Mouse (Mus musculus) heart, postnatal 14 days (tissue): ENCODE results near the gene 2310007B03Rik. TPM values are rescaled to one million over a fixed set of nuclear protein-coding genes. Genes with fewer than 3 reads are reported as not detected.

Experiments used
- DNase-seq, 2 experiments: peaks; one replicate each; pipeline ENCODE4 v3.0.0; 2021 to 2022
- intact Hi-C: fragments of 180-260 bp; cut with DNase I; formaldehyde crosslinking; loops from one replicate; pipeline ENCODE4 v1.15.1; 2025
- total RNA-seq, 2 experiments: library from RNA; stranded (reverse); gene quantifications; 2 replicates each; pipeline ENCODE4 v1.2.3; 2021

2310007B03Rik gene
- total RNA-seq, 2 experiments from 2014 or later = not detected

- DNase-seq = no peak
- intact Hi-C loops = no loop called here
Observed at GRCm38 (mm10) chr1:93161921-93162320, 1.2 kb upstream of the 2310007B03Rik start.

- intact Hi-C loops = no loop called here
- no peak for DNase-seq
Observed at GRCm38 (mm10) chr1:93161350-93161749, 602 bp upstream of the 2310007B03Rik start.

GRCm38 (mm10) chr1:93159566-93160500 lies 915 bp downstream of the 2310007B03Rik start:
- DNase-seq = no peak
- intact Hi-C loops = no loop called here

GRCm38 (mm10) chr1:93158916-93159315 lies 1.8 kb downstream of the 2310007B03Rik start:
- no peak for DNase-seq
- intact Hi-C loops = no loop called here

GRCm38 (mm10) chr1:93157566-93157965 lies 3.2 kb downstream of the 2310007B03Rik start:
- intact Hi-C loops = no loop called here
- DNase-seq = no peak

GRCm38 (mm10) chr1:93150907-93151661 lies 9.7 kb downstream of the 2310007B03Rik start:
- no peak for DNase-seq
- intact Hi-C loops = no loop called here

- DNase-seq = peak in 1 of 2 experiments; percentile 55
- intact Hi-C loops = no loop called here
Observed at GRCm38 (mm10) chr1:93144176-93144575, 16.6 kb downstream of the 2310007B03Rik start.

GRCm38 (mm10) chr1:93142871-93143270 lies 17.9 kb downstream of the 2310007B03Rik start:
- intact Hi-C loops = no loop called here
- no peak for DNase-seq

- DNase-seq = peak; percentile 22 to 29
- intact Hi-C loops = no loop called here
Observed at GRCm38 (mm10) chr1:93139713-93140112, 21.0 kb downstream of the 2310007B03Rik start.

GRCm38 (mm10) chr1:93138534-93138933 lies 22.2 kb downstream of the 2310007B03Rik start:
- intact Hi-C loops = no loop called here
- peak in 1 of 2 experiments; percentile 28 for DNase-seq

GRCm38 (mm10) chr1:93135036-93135526 lies 25.7 kb downstream of the 2310007B03Rik start, which contains the start of gene Agxt:
Agxt (plus strand) TSS chr1:93135240.
- intact Hi-C loops = no loop called here
- DNase-seq = no peak

- intact Hi-C loops = no loop called here
Observed at GRCm38 (mm10) chr1:93132676-93133075, 28.1 kb downstream of the 2310007B03Rik start.

GRCm38 (mm10) chr1:93130242-93130983 lies 30.3 kb downstream of the 2310007B03Rik start:
- intact Hi-C loops = no loop called here
- DNase-seq = no peak

More at GRCm38 (mm10) chr1:93132676-93133075, 28.1 kb downstream of the 2310007B03Rik start:
- no peak for DNase-seq

- intact Hi-C loops = loop anchor here (5.0 kb wide), 1 partner anchor 172 kb away; no protein-coding TSS in a partner anchor
- DNase-seq = peak; percentile 58 to 72
Observed at GRCm38 (mm10) chr1:93128710-93129349, 31.9 kb downstream of the 2310007B03Rik start.

- no peak for DNase-seq
- intact Hi-C loops = loop anchor here (5.0 kb wide), 1 partner anchor 171 kb away; no protein-coding TSS in a partner anchor
Observed at GRCm38 (mm10) chr1:93128209-93128608, 32.5 kb downstream of the 2310007B03Rik start.

GRCm38 (mm10) chr1:93125256-93125655 lies 35.5 kb downstream of the 2310007B03Rik start:
- intact Hi-C loops = loop anchor here (5.0 kb wide), 1 partner anchor 168 kb away; no protein-coding TSS in a partner anchor
- no peak for DNase-seq

- DNase-seq = no peak
- intact Hi-C loops = no loop called here
Observed at GRCm38 (mm10) chr1:93124066-93124465, 36.7 kb downstream of the 2310007B03Rik start.

- no peak for DNase-seq
- intact Hi-C loops = no loop called here
Observed at GRCm38 (mm10) chr1:93123179-93123854, 37.4 kb downstream of the 2310007B03Rik start.

GRCm38 (mm10) chr1:93118816-93119215 lies 41.9 kb downstream of the 2310007B03Rik start:
- intact Hi-C loops = loop anchor here (2.0 kb wide), 1 partner anchor 20 kb away; no protein-coding TSS in a partner anchor
- no peak for DNase-seq
